Mouse (Mus musculus): ENCODE data around the gene Cbfa2t3.

Gene Cbfa2t3

DNA sequence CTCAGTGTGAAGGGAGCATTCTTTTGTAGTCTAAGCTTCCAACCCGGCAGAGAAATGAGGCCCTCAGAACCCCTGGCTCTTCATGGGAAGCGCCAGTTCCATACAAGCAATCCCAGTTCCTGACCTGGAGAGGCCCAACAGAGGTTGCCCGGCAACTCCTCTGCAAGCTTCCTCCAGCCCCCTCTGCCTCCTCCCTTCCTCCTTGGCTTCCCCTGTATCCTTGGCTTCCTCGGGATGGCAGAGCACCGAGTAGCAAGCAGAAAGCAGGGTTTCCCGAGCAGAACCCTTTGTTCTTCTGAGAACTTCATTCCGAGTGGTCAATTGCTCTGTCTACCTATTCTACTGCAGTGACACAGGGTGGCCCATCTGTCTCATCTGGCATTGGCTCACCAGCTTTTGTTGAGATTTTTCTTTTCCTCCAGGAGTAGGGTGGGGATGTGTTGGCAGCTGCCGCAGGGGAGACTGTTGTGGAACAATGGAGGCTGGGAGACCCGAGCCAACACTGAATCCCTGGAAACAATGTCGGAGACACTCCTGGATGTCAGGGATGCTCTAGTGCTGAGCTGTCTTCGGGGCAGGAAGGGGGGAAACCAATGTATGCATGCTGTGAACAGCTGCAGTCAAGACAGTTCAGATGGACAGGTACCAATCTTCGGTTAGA is 7.1 kb upstream of the Cbfa2t3 start:
- TF ChIP-seq GATA4 (IDR thresholded peaks at IDR 0.05; ENCODE audit: insufficient replicate concordance, low read length) = no peak

DNA sequence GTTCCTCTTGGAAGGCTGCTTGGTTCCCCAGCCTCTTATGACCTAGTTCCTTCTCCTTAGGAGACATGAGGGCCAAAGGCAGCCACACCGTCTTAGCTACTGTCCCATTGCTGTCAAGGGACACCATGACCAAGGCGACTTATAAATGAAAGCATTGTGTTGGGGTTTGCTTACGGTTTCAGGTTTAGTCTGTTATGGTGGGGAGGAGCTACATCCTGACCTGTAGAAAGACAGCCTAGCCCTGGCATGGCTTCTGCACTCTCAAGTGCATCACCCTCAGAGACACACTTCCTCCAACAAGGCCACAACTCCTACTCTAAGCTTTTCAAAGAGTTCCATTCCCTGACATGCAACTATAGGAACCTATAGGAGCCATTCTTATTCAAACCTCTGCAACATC is 5.7 kb upstream of the Cbfa2t3 start:
- no peak for TF ChIP-seq GATA4 (IDR thresholded peaks at IDR 0.05; ENCODE audit: insufficient replicate concordance, low read length)

DNA sequence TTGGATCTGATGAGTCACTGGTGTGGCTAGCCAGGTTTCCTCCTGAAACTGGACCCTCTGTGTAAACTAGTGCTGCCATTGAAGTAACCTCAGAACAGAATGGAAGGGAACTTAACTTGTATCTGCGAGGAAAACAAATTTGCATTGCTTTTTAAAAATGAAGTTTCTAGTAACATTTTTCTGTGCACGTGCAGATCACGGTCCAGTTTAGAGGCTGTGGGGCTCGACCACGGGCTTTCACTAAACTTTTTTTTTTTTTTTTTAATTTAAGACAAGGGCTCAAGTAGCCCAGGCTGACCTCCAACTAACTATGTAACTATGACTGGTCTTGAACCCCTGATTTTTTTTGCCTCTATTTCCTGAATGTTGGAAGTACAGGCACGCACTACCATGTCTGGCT is 4.0 kb upstream of the Cbfa2t3 start:
- no peak for TF ChIP-seq GATA4 (IDR thresholded peaks at IDR 0.05; ENCODE audit: insufficient replicate concordance, low read length)

DNA sequence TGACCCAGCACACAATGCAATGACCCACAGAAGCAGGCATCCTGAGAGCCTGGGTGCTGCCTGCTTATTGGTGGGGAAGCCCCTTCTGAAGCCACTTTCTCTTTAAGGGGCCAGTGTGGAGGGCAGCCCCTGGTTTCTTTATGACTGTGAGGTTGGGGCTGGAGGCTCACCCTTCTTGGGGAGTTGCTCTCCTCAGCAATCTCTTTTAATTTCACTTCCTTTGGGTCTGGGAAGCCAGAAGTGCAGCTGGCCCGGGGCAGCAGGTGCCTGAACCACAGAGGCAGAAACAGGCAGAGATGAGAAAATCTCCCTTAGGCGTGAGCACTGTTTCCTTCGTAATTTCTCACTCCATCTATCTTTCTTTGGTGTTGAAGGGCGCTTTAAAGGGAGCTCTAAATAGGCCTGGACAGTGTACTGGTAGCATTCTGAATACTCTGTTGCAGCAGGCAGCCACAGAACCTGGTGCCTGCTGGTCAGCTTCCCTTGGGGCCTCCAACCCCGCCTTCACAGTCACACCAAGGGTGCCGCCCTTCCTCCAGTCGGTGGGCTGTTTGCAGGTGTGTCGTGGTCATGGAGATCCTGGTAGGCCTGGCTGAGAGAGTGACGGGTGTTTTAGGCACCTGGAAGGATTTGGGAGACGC is 3.5 kb upstream of the Cbfa2t3 start:
- no peak for TF ChIP-seq GATA4 (IDR thresholded peaks at IDR 0.05; ENCODE audit: insufficient replicate concordance, low read length)

DNA sequence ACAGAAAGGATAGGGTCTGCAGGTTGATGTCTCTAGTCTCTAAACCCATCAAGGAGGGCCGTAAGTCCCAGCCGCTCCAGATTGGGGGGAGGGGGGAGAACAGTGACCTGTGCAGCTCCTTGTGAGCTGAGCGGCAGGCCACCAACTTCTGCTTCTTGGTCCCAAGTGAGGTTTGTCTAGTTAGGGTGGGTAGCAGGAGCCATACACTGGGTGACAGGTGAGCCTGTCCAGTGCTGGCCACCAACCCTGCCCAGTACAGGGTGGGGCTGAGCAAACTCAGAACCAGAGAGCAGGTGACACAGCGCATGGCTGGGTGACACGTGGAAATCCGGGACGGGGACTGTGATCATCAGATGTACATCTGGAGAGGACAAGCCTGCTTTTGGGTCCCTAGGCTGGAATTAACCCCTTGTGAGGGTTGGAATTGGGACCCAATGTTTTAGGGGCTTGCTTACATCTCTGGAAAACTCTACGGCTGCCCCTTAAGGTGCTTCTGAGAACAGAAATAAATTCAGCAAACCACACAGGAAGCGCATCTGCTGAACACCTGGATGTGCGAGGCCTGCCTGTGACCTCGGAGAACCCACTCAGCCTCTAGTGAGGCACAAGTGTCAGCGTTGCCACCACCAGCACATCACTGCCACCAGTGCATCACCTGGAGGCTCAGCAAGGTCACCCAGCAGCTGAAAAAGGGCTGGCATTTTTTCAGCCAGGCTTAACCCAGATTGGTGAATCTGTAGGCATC is 2.7 kb upstream of the Cbfa2t3 start:
- TF ChIP-seq GATA4 (IDR thresholded peaks at IDR 0.05; ENCODE audit: insufficient replicate concordance, low read length) = no peak

DNA sequence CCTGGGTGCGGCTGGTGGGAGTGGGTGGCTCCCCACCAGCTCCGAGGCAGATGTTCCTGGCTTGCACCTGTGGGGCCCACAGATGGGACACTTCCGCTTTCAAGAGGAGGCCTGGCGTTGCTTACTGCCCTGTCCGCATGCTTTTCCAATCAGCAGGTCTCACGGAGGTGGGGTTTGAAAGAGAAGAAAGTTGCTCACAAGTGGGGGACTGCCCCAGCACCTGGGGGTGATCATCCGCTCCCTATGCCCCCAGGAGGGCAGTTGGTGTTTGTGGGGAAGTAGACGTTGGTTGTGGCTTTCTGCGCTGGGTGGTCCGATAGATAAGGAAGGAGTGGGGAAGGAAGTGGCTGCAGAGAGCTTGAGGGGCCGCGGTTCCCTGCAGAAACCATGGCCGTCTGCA is 1.7 kb upstream of the Cbfa2t3 start:
- no peak for TF ChIP-seq GATA4 (IDR thresholded peaks at IDR 0.05; ENCODE audit: insufficient replicate concordance, low read length)

DNA sequence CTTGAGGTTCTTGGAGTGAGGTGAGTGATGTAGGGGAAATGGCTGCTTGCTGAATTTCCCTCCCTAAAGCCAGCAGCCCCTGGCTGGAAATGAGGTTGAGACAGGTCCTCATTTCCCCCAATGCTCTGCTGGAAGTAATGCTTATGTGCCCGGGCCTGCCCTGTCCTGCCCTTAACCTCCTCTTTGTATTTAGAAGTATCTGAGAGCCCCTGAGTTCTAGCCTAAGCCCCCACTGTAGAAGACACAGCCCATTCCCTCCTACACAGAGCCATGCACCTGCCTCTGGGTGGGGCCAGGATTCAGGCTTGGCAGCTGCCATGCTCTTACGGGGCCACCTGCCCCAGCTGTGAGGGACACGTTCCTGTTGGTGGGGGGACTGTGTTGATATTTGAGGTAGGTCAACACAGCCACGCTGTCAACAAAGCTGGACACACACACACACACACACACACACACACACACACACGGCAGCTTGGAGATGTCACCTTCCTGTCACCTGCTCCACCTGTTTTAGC is 598 bp downstream of the Cbfa2t3 start:
- no peak for TF ChIP-seq GATA4 (IDR thresholded peaks at IDR 0.05; ENCODE audit: insufficient replicate concordance, low read length)

DNA sequence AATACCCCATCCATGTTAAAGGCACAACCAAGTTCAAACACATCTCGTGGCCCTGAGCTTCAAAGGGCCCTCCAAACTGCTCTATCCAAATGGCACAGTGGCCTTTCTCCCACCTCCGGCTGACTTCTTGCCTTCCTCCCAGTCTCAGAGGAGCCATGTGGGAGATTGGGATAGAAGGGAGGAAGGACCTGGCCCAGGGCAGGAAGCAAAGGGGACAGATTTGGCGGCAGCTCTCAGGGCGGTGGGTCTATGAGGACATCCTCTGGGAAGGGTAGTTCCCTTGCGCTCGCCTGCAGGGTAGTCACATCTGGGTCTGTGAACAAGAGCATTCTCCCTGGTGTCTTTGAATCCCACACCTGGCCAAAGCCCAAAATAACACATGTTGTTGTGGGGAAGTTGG is 1.3 kb downstream of the Cbfa2t3 start:
- TF ChIP-seq GATA4 (IDR thresholded peaks at IDR 0.05; ENCODE audit: insufficient replicate concordance, low read length) = no peak

DNA sequence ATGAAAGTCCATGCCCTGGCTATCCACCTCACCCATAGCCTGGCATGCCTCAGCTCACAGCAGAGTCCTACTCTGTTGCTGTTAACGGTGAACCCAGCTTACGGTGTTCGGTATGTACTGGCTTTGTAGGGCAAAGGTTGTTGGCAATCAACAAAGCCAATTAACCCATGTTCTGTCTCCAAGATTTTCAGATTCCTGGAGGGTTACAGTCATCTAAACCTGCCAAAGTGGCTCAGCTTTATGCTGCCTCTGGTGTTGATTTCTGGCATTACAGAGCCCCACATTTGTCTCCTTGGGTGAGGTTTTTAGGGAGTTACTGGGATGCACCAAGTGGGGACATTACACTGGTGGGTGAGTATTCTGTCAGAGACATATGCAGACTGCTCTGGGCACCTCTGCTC is 1.7 kb downstream of the Cbfa2t3 start:
- no peak for TF ChIP-seq GATA4 (IDR thresholded peaks at IDR 0.05; ENCODE audit: insufficient replicate concordance, low read length)

DNA sequence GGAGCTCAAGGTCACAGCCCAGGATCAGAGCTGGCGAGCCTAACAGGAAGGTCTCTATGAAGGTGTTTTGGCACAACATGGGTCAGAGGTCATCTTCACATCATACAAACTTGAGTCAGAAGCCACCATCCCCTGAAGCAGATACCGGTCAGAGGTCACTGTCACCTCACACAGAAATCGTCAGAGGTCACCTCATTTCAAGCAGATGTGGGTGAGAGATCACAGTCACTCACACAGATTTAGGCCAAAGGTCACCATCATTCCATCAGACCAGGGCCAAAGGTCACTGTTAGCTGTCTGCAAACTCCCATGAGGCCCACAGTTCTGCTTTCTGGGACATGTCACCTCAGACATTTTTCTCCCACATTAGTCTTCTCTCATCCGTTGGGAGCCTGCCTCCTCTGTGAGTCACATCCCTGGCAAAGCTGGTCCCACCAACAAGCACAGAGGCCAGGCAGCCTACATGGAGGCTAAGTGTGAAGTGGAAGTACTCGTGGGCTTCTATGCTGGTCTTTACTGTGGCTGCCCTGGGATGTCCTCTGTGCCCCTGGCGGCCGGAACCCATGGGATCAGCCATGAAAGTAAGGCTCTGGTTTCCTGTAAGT is 3.4 kb downstream of the Cbfa2t3 start:
- TF ChIP-seq GATA4 (IDR thresholded peaks at IDR 0.05; ENCODE audit: insufficient replicate concordance, low read length) = peak; percentile 25; the same call in 1 of the 2 replicates

DNA sequence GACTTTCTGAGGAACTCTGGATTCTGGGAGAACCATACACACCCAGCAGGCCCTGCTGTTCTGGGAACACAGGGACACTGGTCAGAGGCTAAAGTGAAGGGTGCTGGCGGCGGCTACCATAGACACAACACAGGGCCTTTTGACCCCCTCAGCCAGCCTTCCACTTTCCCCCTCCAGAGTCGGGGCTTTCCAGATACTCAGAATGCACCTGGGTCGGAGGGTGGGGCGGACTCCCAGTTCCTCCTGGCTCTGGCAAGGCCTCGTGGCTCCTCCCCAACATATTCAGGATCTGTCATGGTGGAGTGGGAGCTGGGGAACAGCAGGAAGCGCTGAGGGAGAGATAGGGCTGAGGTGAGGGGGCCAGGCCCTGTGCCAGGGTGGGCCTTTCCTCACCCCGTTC is 6.8 kb downstream of the Cbfa2t3 start:
- TF ChIP-seq GATA4 (IDR thresholded peaks at IDR 0.05; ENCODE audit: insufficient replicate concordance, low read length) = no peak

DNA sequence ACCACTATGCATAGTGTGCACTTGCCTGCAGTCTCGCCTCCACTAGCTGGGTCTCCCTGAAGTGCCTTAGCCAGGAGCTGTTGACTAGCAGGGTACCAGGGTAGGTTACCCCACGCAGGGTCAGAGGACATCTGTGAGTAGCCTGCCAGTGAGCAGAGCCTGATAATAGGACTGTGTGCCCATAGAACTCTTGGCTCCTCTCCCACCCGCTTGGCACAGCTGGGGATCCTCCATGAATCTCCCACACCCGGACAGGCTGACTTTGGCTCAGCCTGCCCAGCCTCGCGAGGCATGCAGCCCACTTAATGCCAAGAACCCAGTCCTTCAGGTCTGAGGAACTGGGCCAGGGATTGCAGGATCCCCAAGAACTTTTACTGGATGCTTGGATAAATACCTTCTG is 7.9 kb downstream of the Cbfa2t3 start:
- no peak for TF ChIP-seq GATA4 (IDR thresholded peaks at IDR 0.05; ENCODE audit: insufficient replicate concordance, low read length)

DNA sequence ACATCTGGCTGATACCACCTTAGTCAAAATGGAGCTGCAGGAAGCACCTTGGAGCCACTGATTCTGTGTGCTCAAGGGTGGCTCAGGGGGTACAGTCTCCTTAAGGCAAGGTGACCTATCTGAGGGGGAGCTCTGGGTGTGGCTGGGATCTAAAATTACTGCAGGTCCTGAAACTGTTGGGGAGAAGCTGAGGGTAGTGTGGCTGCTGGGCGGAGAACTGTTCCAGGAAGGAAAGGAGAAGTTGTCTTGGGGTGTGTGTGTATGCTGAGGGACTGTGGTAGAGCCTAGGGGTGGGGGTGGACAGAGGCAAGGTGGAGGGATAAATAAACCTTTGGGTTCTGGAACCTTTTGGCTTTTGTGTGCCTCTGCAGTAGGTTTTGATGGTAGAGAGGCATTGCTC is 9.6 kb downstream of the Cbfa2t3 start:
- no peak for TF ChIP-seq GATA4 (IDR thresholded peaks at IDR 0.05; ENCODE audit: insufficient replicate concordance, low read length)

DNA sequence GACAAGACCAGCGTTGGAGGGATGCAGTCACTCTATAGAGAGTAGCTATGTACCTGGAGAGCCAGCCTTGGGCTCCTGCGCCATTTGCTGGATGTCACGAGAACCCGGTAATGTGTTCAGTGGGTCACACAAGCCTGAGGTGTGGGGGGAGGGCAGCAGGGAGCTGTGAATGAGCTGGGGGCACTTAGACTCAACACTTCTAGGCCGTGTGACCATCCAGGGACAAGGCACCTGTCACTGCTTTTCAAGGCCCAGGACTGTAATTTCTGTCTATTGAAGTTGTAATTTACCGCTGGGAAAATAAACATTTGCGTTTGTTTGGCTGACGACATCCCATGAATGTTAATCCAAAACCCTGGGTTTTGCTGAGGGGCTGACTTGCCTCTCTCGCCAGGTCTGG is 12.0 kb downstream of the Cbfa2t3 start:
- TF ChIP-seq GATA4 (IDR thresholded peaks at IDR 0.05; ENCODE audit: insufficient replicate concordance, low read length) = no peak

DNA sequence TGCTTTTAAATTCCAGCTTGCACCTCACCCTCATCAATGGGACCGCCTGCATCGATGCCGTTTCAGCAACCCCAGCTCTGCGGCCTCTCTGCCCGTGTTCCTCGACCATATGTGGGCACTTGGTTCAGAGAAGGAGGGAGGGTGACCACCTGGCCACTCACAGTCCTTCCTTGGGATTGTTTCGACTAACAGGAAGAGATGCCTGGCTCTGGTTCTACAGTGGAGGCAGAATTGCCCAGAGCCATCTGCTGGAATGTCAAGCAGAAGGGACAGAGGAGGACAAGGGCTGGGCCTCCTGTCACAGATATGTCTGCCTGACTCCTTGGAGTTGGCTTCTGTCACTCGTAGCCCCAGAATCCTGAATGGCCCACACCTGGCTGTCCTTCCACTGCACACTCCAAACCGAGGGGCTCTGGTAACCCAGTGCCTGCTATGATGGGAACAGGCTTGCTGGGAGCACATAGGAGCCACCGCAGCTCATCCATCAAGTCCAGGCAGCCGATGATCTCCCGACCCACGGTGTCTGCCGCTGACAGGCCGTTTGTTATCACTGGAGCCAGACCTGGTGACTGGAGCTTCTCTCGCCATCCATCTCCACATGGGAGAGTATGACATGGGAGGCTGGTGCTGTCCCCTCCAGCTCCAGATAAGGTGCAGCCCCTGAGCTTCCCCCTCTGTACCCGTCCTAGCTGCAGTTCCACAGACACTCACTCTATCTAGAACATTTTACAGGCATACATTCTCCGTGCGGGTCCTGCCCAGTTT is 13.6 kb downstream of the Cbfa2t3 start:
- no peak for TF ChIP-seq GATA4 (IDR thresholded peaks at IDR 0.05; ENCODE audit: insufficient replicate concordance, low read length)

Measured in liver, adult (tissue).